Mouse (Mus musculus): Measurements from ENCODE around the gene Ror2.
"Not testable (repeated sequence)": the region's sequence is repeated elsewhere in the genome, so short reads cannot be mapped to it uniquely, and the experiment has no call there.

The Ror2 gene

DNA sequence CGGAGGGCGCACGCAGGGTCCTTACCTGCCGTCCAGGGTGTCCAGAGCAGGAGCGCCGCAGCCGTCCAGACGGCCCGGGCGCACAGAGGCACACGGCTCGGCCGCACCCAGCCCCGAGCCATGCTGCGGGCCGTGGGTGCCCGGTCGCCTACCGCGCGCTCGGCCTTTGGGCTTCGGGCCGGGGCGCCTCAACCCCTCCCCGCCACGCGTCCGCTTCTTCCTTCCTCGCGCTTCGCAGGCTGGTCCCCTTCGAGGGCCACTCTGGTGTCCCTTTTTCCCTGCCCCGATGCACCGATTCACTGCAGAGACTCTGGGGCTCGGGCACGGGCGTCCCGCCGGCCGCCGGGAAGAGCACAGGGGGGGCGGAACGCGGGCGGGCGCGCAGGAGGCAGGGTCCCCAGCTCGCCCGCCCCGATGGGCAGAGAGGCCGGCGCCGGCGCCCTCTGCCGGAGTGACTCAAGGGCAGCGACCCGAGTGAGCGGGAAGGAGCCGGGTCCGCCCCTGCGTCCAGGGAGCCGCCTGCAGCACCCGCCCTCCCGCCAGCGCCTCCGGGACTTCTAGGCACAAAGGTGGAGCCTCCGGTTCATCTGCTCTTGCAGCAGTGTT lies at the start of gene Ror2:
TSS of gene Ror2 (minus strand) at position 369 of the 606 bp plus-strand sequence.
- DNase-seq (ENCODE audit: low spot score): no peak

DNA sequence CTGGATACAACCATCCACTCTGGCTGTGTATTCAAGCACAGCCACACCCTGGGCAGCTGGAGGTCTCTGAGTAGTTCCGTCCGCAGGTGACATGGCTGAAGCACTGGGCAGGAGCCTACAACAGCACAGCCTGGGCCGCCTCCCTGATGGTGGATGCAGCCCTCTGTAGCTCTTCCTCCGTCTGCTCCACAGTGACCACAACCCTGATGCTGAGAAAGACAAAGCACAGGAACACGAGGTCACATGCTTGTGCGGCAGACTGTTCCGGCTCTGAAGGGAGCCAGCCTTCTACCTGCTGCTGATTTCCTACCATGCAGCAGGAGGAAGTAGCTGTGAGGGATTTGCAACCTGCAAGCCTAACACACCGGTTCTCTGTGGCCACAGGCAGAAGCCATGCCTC lies 47.8 kb upstream of the Ror2 start:
- DNase-seq (ENCODE audit: low spot score): no peak

DNA sequence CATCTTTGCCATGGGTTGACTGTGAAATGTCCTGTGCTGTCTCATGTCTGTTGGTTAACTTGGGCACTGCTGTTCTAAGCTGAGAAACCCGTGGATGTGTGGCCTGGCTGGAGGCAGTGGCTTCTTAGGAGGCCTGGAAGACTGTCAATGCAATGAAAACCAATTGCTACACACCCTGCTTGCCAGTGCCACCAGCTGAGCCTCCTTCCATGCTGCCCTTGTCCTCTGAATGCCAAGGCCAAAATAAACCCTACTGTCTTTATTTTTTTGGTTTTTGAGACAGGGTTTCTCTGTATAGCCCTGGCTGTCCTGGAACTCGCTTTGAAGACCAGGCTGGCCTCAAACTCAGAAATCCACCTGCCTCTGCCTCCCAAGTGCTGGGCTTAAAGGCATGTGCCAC lies 44.3 kb upstream of the Ror2 start:
- DNase-seq (ENCODE audit: low spot score): no peak

DNA sequence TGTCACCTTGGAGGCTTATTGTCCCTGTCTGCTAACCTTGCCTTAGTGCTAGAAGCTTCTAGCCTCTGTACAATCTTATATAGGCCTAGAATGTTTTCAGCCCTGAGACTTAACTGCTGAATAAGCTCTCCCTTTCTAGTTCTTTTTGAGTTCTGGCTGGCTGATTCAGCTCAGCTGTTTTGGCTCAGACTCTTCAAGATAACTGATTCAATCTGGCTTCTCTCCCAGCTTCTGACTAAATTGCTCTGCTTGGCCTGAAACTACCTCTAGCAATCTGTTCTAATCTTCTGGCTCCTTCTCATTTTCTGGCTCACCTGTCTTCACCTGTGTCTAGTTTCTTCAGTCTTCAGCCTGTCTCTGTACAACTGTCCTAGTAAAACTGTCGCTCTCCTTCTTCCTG lies 39.6 kb upstream of the Ror2 start:
- DNase-seq (ENCODE audit: low spot score): no peak

DNA sequence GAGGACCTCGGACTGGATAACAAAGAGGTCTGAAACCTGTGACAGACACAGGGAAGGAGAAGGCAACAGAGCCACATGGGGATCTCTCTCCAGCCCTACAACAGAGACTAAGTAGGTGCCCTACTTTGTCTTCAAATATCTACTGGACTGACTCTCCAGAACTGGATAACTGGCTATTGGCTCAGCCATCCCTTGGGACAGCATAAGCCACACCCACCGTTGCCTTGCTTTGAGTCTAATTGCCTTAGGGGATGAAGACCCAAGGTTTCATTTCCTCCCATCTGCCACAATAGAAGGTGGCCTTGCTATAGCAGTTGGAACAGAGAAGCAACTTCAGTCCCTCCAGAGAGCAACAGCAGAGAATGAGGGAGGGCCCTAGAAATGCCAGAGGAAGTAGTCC lies 37.7 kb upstream of the Ror2 start:
- DNase-seq (ENCODE audit: low spot score): no peak

DNA sequence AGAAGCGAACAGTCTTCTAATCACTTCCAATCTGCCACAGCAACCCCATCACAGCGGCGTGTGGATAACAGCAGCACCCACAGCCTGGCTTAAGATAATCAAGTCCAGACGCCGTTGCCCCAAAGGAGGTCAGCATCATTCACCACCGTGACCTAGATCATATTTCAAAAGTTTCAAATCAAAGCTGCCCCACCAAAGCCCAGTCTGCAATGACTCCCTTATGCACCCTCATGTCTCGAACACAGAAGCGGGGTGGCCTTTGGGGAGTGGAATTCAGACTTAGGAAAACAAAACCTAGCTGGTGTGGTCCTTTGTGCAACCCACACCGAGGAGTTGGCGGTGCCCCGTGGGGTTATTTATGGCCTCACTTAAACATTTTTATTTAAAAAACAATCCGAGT lies 35.0 kb upstream of the Ror2 start:
- DNase-seq (ENCODE audit: low spot score): no peak

DNA sequence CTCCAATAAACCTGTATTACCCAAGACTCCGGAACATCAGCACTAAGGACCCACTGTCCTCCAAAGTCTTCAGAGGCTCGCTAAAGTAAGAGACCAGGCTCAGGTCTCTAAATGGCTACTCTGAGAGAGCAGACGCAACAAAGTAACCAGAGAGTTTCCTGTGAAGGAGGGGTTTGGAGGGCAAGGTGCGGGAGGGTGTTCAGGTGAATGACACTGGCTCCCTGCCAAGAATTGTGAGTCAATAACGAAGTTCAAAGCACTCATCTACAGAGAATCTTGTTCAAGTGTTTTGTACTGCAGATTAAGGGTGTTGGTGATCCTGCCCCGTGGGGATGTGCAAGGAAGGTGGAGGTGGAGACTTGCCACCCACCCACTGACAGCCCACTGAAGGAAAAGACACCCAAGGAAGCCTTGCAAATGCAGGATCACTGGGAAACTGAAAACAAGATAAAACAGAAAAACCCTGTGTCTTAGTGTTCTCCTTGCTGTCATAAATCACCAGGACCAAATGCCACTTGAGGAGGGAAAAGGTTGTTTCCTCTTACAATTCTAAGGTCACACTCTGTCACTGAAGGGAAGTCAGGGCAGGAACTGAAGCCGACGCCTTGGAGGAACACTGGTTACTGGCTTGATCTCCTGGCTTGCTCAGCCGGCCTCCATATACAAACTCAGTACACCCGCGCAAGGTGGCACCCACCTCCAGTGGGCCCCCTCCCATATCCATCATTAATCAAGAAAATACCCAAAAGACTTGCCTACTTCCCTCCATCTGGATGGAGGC lies 30.8 kb upstream of the Ror2 start:
- DNase-seq (ENCODE audit: low spot score): peak; percentile 68

DNA sequence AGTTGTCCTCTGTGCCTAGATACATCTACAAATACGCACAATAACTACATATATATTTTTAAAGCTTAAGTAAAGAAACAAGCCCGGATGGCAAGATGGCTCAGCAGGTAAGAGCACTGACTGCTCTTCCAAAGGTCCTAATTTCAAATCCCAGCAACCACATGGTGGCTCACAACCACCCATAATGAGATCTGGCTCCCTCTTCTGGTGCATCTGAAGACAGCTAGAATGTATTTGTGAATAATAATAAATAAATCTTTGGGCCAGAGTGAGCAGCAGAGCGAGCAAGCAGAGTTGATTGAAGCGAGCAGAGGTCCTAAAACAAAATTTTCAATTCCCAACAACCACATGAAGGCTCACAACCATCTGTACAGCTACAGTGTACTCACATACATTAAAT lies 29.8 kb upstream of the Ror2 start:
- not testable (repeated sequence) for DNase-seq (ENCODE audit: low spot score)

DNA sequence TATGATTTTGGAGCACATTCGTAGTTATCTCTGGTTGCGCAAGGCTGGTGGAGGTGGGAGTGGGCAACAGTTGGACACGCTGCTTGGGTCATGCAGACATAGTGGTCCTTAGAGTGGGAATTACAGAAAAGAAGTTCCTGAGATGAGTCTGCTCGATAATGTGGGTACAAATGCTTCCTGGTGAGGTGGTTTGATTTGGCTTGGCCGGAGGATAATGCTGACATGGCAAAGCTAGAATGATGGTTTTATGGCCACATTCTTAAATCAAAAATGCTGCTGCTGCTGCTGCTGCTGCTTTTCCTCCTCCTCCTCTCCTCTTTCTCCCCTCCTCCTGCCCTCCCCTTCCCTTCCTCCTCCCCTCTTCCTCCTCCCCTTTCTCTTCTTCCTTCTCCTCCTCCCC lies 24.5 kb upstream of the Ror2 start:
- no peak for DNase-seq (ENCODE audit: low spot score)

GRCm38 (mm10) chr13:53309661-53310160 lies 23.8 kb upstream of the Ror2 start:
- DNase-seq (ENCODE audit: low spot score): peak; percentile 35

DNA sequence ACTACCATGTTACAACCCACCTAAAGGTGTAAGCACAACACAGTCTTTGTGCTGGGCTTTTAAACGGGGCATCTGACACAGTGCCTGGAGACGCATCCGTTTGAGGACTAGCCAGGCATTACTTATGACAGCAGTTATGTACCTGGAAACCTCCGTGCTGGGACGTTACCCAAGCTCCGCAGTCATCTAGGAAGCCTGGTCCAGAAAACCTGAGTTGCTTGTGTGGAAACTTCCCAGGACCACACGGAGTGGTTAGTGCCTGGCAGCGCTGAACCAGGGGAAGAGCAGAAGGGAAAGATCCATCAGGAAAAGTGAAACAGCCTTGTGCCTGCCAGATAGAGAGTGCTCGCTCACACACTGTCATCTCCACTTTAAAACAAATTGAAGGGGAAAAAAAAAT lies 23.2 kb upstream of the Ror2 start:
- no peak for DNase-seq (ENCODE audit: low spot score)

GRCm38 (mm10) chr13:53306836-53307235 lies 20.9 kb upstream of the Ror2 start:
- DNase-seq (ENCODE audit: low spot score): no peak

GRCm38 (mm10) chr13:53305256-53305655 lies 19.3 kb upstream of the Ror2 start:
- DNase-seq (ENCODE audit: low spot score): no peak

- no peak for DNase-seq (ENCODE audit: low spot score)
Measured at GRCm38 (mm10) chr13:53302688-53303087, 16.8 kb upstream of the Ror2 start.

GRCm38 (mm10) chr13:53293065-53293464 lies 7.1 kb upstream of the Ror2 start:
- DNase-seq (ENCODE audit: low spot score): no peak

- no peak for DNase-seq (ENCODE audit: low spot score)
Measured at GRCm38 (mm10) chr13:53292244-53292643, 6.3 kb upstream of the Ror2 start.

DNA sequence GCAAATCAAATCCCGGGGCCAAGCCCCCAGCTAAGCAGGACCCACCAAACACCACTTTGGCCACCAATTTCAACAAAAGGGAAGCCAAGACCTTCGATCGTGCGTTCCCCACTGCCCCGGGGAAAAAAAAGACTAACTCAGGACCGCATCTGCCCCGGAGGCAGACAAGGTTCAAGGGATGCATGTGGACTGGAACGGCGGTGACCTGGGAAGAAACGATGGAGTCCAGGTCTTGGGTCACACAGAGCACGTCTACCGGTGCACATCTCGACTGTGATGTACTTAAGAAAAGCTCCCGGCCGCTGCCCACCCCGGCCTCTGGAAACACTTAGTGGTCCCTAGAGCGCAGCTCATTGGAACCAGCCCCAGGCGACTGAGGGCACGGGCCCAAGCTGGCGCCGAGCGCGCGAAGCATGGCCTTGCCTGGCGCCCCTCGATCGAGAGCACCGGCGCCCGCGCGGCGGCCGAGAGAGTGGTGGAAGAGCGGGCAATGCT lies 616 bp downstream of the Ror2 start:
- DNase-seq (ENCODE audit: low spot score): no peak

DNA sequence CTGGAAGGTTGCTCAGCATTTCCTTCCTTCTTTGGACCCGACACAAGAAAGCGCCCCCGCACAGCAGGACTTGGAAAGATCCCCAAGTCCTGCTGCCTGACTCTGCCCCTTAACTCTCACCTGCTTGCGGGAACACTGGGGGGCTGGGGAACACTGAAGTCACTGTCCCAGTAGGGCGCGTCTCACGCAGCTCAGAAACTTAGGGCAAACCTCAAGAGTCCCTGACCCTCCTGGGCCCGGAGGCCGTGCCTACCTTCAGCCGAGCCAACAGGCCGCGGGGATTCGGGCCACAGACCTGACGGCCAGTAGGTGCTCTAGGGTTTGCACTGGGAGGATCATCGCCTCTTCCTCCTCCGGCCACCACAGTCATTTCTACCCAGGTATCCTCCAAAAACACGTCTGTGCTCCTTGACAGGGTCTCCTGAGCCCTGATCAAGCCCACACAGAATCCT lies 1.2 kb downstream of the Ror2 start:
- no peak for DNase-seq (ENCODE audit: low spot score)

GRCm38 (mm10) chr13:53281604-53282396 lies 4.1 kb downstream of the Ror2 start:
- DNase-seq (ENCODE audit: low spot score): no peak

GRCm38 (mm10) chr13:53278908-53279307 lies 7.0 kb downstream of the Ror2 start:
- no peak for DNase-seq (ENCODE audit: low spot score)

GRCm38 (mm10) chr13:53276381-53276780 lies 9.5 kb downstream of the Ror2 start:
- DNase-seq (ENCODE audit: low spot score): no peak

DNA sequence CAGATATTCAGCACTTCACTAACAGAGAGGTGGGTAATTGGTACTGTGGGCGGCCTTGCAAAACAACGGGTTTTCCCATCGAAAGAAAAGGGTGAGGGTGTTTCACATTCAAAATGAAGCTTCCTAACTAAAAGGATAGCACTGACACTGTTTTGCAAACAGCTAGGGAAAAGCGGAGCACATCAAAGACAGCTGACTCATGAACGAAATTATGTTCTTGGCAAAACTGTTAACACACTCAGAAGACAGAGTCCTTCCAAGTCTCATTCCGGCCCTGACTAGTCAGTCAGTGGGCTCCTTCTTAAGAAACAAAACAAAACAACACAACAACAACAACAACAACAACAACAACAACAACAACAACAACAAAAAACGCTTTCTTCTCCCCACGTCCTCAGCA lies 10.1 kb downstream of the Ror2 start:
- no peak for DNase-seq (ENCODE audit: low spot score)

- no peak for DNase-seq (ENCODE audit: low spot score)
Measured at GRCm38 (mm10) chr13:53274771-53275170, 11.2 kb downstream of the Ror2 start.
